Mouse (Mus musculus) spleen, postnatal 36 days (tissue): ENCODE results near the gene Olfm2.

ENCODE experiments used
- DNase-seq, 2 experiments: peaks; one replicate each; pipeline ENCODE4 v3.0.0; 2022; ENCODE audit warnings: low spot score in 2 of 2, mixed read lengths in 1 of 2

Olfm2 gene

DNA sequence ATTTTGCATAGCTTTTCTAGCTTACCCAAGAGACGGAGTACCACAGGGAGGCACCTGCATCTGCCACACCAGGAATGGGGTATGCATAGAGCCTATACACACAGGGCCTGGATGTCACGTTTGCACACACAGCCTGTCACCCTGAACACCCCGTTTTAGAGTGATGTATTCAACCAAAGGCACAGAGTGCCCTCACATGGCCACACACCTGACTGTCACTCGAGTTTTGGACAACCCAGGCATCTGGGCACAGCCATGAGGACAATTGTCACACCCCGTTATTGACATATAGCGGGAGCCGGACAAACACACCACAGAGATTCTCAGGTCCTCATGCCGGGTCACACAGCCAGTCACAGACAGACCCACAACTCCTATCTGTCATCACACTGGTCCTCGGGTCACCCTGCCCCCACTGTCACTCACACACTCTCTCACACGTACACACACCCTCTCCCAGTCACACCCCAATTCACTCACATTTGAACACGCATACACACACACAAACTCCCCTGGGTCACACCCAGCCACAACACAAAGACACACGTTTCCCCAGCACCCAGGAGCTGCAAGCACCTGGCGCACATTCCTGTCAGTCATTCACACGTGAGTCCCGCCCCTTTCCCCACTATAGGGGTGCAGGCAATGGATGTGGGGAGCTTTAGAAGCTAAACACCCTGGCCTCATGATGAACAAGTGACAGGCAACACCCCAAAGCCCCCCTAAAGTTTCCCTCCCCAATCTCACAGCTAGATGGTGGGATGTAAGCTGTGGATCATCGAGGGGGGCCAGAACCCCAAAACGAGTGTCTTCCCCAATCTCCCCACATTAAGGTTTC is 801 bp downstream of the Olfm2 start:
- no peak for DNase-seq

DNA sequence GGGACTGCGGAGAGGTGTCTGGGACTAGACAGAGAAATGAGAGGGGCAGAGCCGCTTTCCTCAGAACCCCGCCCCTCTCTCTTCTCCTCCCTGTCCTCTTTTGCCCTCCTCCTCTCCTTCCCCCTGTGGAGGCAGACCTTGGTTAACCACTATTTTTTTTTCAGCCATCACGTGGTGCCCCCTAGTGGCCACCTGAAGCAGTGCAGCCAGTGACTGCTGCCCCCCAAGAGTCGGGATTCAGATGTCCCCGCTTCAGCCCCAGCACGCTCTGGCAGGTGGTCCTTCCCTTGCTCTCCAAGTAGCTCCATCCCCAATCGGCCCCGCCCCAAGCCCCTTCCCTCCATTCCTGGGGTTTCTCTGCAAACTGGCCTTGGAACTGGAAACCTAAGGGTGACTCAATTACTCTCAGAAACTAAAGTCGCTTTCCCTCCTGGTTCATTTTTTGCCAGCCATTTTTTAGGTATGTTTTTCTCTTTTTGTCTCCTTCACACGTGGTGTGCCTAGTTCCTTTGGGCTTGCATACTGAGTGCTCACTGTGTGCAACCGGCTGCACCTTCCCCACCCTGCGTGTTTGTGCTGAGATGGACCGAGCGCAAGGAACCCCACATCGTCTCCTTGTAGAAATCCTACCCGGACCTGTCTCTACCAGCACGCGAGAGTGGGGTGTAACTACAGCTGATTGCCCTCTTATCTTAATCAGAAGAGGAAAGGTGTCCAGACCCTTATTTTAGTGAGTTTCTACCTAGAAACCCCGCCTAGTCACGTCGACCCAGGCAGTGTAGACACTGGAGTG is 2.0 kb downstream of the Olfm2 start:
- DNase-seq: no peak

DNA sequence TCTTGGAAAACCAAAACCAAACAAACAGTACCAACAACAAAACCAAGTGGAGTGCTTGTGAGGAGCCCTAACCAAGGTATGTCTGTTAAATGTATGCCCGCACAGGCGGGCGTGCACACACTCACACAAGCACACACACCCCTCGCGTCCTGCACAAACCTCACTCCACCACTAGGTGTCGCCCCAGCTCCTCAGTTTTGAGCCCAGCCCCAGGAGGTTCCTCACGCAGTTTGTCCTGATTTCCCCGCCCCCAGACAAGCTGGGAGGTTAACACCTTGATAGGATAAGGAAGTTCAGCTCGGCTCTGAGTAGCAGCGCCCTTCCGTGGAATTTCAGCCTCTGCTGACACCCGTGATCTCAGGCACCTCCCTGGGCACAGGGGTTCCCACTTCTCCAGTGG is 5.7 kb downstream of the Olfm2 start:
- peak; percentile 41 to 49 for DNase-seq

DNA sequence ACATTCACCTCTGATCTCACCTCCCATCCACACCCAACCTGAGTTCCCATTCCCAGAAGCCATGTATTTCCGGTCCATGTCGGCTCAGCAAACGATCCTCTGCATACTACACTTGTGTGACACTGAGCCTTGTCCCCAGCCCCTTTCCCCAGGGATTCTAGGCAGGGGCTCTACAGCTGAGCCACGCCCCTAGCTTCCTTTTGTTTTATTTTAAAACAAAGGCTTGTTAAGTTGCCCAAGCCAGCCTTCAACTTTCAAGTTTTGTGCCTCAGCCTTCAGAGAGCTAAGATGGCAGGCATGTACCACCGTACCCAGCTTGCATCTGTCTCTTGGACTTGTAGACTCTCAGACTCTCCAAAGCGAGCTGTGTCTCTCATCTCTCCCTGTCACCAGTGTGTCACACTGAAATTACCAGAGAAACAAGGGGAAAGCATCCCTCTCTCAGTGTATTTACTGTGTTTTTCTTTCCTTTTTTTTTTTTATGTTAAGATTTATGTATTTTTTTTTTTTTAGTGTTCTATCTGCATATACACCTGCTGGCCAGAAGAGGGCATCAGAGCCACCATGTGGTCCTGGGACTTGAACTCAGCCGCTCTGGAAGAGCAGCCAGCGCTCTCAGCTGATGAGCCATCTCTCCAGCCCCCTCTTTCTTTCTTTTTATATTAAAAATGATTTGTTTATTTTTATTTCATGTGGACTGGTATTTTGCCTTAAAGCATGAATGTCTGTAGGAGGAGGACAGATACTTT is 7.7 kb downstream of the Olfm2 start:
- DNase-seq: no peak

DNA sequence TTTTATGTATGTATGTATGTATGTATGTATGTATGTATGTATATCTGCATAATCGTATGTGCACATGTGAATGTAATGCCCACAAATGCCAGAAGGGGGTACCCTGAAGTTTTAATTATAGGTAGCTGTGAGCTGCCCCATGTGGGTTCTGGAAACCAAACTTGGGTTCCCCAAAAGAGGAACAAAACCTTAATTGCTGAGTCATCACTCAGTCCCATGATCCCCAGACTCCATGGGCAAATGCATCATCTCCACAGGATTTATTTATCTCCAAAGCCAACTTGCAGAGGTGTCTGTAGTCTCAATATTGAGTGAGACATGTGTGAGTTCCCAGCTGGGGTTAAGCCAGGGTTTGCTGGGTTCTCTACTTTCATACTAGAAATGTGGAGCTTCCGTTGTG is 8.9 kb downstream of the Olfm2 start:
- no peak for DNase-seq

DNA sequence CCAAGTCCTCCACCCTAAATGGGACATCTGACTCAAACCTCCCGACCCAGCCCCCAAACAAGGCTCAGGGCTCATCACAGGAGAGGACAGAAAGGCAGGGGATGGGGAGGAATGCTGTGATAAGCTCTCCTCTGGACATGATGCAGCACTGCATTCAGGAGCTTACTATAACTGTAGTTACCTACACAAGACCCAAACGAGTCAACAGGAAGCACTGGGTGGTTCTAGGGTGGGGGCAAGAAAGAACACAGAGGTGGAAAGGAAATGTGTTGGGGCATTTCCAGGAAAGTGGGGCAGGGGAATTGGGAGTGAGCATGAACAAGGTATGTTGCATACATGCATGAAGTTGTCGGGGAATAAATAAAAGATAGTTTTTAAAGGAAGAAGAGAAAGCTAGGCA is 11.5 kb downstream of the Olfm2 start:
- DNase-seq: no peak

DNA sequence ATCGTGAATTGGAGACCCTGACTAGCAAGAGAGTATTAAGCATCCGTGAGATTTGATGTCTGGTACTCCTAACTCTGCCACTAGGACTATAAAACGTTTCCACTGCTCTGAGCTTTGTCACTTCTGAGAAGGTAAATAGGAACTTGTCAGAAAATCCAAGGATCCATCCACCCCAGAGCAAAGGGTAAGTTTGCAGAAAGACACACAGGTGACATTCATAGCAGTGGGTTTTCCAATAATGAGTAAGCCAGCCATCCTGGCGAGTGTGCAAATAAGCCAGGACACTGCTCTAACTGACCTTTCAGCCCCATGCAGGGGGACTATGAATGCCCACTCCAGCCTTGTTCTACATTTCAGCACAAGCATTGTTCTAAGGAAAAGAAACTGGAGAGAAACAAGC is 14.4 kb downstream of the Olfm2 start:
- no peak for DNase-seq

DNA sequence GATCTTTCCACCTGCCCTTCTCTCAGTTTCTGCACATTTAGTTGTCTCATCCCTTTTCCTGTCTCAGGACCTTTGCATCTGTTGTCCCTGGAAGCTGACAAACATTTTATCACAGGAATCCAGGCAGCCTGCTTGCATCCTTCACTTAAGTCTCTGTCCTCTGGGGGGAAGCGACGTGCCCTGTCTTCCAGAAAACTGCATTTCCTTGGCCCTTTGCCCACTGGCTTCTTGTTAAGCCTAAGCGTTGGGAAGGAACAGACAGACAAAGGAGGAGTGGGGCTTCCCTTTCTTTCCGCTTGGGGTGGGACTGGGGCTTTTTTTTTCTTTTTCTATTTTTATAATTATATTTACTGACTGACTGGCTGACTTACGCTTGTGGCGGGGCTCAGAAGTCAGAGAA is 16.7 kb downstream of the Olfm2 start:
- no peak for DNase-seq

DNA sequence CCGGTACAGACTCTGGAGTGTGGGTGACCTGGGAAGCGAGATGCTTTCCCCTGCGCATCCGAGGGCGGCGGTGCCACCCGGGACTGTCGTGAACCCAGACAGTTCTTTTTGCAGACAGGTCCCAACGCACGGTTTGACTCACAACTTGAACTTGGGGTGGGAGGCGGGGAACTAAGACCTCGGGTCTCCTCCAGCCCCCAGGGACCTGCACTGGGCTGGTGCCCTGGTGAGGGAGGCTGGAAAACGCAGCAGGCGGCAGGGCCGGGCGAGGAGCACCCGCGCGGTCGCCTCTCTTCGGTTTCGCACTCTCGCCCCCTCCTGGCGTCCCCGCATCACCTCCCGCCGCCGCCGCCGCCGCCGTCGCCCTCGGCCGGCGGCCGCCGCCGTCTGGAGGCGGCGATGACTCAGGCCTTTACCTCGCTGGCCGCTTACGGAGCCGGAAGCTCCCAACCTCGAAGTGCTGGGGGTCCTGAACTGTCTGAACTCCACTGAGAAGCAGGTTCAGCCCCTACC is 18.5 kb downstream of the Olfm2 start:
- no peak for DNase-seq

DNA sequence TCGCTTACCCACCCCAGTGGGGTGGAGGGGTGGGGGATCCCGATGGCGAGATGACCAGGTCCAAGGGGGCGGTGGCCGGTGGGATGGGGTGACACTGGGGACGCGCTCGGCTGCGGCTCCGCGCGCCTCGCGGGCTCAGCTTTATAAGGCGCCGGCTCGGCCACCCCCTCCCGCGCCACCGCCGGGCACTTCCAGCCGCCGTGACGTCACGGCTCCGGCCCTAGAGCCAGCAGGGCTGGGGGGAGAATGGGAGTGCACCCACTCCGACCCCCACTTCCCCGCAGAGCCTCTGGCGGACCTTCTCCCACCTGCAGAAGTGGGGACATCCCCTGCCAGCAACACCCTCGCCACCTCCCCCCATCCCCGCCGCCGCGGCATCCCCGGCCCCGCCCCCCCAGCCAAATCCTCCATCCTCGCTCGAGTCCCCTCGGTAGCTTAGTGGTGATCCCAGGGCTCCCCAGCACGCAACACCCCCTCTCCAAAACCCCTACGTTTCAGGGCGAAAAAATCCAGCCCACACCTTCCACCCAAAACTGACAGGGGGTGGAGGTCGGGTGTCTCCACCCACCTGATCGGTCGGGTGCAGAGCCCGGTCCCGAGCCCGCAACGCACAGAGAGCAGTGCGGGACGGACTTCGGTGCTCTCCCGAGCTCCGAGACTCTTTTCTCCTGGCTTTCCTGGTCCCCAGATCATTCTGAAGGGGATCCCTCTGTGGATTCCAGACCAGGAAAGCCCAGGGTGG is 19.1 kb downstream of the Olfm2 start:
- no peak for DNase-seq

DNA sequence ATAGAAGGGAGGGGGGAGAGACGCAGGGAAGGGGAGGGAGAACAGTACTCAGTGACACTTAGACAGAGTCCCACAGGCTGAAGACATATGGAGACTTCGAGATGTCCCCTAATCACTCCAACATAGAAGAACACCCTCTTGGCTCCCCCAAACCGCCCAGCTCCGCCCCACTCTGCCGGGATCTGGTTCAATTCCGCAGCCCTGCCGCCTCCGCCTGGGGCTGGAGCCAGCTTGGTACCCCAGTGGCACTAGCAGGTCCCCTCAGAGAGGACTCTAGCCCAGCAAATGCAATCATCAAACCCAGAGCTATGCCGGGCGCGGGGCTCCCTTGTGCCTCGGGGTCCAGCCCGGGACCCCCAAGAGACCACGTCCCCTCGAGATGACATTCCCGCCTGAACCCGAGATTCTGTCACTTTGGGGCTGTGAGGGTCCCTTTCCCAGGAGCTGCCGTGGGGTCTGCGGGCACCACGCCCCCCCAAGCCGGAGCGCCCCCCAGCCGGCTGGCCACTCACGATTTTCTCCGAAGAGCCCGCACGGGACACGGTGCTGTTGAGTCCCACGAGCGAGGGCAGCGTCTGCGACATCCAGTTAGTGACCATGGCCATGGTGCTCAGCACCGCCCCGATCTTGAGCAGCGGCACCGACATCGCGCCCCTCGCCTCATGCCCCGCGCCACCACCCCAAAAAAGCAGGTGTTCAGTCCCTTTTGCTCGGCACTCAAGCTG is 19.9 kb downstream of the Olfm2 start:
- no peak for DNase-seq

DNA sequence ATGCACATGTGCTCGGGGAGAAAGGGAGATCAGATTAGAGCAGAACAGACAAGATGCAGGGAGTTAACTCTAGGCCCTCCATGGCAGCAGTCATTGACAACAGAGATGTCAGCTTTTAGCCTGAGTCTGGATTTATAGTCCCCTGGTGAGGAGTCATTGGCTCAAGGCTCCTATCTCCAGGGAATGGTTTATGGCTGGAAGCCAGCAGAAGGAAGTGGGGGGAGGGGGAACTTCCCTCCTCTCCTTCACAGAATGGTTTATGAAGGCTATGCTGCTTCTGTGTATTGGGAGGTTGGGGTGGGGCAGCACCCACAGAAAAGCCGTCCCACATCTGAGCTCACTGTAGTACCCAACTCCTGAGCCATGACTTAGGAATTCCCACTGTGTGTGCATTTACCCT is 24.6 kb downstream of the Olfm2 start:
- no peak for DNase-seq

DNA sequence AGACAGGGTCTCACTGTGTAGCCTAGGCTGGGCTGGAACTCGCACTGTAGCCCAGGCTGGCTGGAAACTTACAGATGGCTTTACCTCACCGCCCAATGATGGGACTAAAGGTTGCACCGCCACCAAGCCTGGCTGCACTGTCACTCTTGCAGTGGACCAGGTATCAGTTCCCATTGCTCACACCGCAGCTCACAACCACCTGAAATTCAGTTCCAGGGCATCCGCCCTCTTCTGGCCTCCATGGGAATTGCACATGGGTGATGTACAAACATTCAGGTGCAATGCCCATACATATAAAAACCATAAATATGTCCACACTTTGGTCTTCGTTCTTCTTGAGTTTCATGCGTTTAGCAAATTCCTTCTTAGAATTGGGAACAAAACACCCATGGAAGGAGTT is 30.8 kb downstream of the Olfm2 start:
- DNase-seq: no peak

DNA sequence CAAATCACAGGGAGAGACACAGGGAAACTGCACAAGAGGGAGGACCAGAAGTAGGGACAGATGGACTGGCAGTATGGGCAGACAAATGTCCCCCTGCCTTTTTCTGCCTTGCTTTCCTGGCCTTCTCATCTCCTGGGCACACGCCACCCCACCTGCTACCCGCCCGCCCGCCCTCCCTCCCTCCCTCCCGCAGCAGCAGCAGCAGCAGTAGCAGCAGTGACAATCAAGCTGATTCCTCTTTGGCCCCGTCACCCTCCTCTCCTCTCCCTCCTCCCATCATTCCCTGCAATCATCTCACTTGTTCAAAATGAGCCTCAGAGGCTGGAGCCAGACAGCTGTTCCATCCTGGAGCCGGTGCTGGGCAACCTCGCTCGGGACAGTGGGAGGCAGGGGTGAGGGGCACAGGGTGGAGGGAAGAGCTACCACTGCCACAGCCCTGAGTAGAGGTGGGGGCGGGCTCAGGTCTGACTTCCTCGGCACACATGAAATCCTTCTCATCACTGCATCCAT is 32.6 kb downstream of the Olfm2 start:
- no peak for DNase-seq

DNA sequence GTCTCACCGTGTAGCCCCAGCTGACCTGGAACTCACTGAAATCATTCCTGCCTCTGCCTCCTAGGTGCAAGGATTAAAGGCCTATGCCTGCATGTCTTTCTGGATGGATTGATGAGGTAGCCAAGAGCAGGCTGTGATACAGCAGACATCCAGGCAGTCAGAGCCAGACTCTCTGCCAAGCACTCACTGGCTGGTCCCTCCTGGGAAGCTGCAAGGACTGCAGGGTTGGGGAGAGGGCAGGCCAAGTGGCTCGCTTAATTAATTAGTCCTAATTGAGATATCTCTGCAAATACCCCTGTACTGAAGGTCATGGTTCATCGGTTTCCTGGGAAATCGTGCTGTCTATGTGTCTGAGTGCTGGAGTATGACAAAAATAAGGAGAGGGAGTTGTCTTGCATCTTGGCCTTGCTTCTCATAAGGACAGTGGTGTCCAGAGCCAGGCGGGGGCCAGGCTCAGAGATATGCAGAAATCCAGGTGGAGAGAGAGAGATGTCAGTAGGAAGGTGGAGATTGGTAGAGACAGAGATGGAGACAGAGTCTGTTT is 33.1 kb downstream of the Olfm2 start:
- no peak for DNase-seq

DNA sequence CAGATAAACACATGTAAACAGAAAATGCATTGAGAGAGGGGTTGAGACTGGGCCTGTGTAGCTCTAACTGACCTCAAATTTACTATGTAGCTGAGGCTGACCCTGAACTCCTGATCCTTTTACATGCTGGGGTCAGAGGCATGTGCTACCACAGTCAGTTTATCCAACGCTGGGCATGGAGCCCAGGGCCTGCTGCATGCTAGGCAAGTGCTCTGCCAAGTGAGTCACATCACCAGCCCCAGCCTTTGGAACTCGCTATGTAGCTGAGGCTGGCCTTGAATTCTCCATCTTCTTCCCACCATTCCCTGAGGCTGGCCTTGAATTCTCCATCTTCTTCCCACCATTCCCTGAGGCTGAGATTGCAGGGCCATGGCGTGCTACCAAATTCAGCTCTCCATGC is 35.7 kb downstream of the Olfm2 start:
- DNase-seq: no peak

DNA sequence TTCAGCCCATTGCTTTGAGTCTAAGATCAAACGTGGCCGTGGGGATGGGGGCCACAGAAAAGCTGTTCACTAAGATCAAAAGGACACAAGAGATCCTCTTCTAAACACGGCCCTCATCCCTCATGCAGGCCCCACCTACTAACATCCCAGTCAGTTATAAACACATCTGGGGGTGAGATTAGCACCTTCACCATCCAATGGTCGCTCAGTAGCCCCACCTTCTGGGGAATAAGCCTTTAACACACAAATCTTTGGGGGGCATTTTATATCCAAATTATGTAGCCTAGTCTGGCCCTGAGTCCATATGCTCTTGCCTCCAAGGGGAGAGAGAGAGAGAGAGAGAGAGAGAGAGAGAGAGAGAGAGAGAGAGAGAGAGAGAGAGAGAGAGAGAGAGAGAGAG is 40.2 kb downstream of the Olfm2 start:
- DNase-seq: no peak

DNA sequence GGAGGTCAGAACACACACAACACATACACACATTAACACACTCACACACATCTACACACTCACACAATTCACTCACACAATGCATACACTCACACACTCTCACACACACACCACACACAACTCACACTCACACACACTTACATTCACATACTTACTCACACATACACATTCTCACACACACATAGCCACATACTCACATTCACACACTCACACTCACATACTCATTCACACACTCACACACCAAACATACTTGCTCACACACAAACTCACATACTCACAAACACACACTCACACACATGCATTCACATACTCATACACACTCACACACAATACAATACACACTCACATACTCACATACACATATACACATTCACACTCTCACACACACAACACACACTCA is 40.7 kb downstream of the Olfm2 start:
- no peak for DNase-seq

DNA sequence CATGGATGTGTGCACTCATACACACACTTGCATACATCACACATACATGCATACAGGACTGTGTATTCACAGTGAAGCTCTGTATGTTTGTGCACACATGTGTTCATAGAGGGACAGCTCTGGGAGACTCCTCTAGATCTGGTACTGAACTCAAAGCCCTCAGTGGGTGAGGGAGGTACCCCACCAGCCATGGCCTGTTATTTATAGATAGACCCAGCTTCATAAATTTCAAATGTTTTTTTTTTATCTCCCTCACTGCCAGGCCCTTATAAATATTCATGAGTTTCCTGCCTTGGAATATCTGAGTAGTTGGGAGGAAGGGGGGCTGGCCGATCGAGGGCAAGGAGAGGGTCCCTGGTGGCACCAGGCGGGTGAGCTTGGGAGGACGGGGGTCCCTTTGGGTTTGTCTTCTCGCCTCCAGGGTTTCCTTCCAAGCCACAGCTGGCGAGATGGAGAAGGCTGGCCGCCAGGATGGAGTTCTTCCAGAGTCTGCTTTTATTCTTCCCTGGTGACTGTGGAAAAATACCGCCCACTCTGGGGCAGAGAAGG is 42.2 kb downstream of the Olfm2 start:
- no peak for DNase-seq

DNA sequence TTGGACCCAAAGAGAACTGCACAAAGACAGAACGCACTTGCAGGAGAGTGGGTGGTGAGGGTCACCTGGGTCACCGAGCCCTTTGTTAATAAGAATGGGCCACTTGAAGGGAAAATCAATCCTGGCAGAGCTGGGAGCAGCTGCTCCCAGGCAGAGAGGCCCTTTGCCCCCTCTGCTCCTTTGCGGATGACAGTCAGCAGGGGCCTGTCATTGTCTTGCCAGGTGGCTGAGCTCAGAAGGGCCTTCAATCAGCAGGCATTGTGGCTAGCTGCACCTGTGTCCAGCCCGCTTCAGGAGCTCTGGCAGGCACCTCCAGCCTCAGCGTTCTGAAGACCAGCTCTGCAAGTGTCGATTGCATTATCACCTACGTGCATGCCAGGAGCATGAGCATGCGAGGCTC is 48.7 kb downstream of the Olfm2 start:
- no peak for DNase-seq
